Mouse (Mus musculus): ENCODE results near the gene Mycs.

The Mycs gene

DNA sequence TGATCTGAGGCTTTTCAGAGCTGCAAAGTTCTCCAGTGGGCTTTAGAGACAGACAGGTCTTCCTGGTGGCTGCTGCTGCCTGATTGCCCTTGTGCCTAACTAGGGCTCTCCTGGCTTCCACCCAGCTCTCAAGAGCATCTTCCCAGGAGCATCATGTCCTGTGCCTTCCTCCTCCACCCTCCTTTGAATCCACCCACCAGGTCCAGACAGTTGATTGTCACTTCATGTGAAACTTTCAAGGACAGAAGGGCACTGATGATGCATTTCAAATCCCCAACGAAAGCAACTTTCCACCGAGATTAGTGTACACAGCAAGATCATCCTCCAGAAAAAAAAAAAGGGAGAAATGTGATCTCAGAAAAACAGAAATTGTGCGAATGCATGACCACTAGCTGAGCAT, at the start of gene Mycs:
Mycs (minus strand) TSS at position 101 of the 400 bp plus-strand sequence.
- DNase-seq (ENCODE audit: low spot score in 2 of 2), result no peak

DNA sequence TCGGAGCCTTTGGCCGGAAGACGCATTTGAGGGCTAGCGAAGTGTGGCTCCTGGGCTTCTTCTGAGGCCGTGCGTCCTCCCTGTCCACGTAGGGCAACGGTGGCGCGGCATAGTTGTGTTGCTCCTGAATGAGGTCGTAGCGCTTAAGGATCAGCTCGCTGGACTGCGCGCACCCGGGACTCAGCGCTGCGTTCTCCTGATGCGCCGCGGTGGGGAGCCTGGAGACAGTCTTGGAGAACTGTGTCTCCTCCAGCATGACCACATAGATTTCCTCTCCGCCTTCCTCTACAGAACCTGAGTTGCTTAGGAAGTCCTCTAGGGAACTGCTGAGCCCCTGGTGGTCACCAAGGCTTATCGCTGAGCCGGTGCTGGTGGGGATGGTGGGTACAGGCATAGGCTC, 1.0 kb downstream of the Mycs start:
- no peak for DNase-seq (ENCODE audit: low spot score in 2 of 2)
